Mouse (Mus musculus) lung, postnatal 0 days (tissue): ENCODE measurements around the gene Ubap2l. TPM values are rescaled to one million over a fixed set of nuclear protein-coding genes. Genes with fewer than 3 reads are reported as not detected.

Experiments
- ATAC-seq: fragments of 200-750 bp; cut with Nextera tagmentation; 2 replicates; pipeline ENCODE4 v1.8.0; 2017; ENCODE audit warnings: moderate library complexity
- DNase-seq: peaks from one replicate; pipeline ENCODE4 v3.0.0-alpha.2; 2016; ENCODE audit warnings: low spot score
- H3K27ac ChIP-seq: fragments of 300-500 bp; sonication (generic); 2 replicates; pipeline ENCODE4 v1.5.1; 2014; ENCODE audit warnings: antibody characterized with exemption, mild to moderate bottlenecking, low read length, mixed read lengths
- H3K27me3 ChIP-seq: fragments of 300-500 bp; sonication (generic); replicated peaks from 2 replicates; pipeline ENCODE4 v1.6.1; 2014; ENCODE audit warnings: low read length, mixed read lengths; ENCODE audit not compliant: insufficient read depth
- H3K36me3 ChIP-seq: fragments of 300-500 bp; sonication (generic); 2 replicates; pipeline ENCODE4 v1.6.1; 2014; ENCODE audit warnings: low read length, mixed read lengths; ENCODE audit not compliant: insufficient read depth
- H3K4me1 ChIP-seq: fragments of 300-500 bp; sonication (generic); 2 replicates; pipeline ENCODE4 v1.6.1; 2014; ENCODE audit warnings: antibody characterized with exemption, low read depth, low read length, mixed read lengths; ENCODE audit not compliant: insufficient read depth
- H3K4me2 ChIP-seq: fragments of 300-500 bp; sonication (generic); replicated peaks from 2 replicates; pipeline ENCODE4 v1.6.1; 2014; ENCODE audit warnings: low read depth, mild to moderate bottlenecking, low read length, moderate library complexity, mixed read lengths
- H3K4me3 ChIP-seq: fragments of 300-500 bp; sonication (generic); 2 replicates; pipeline ENCODE4 v1.5.1; 2014; ENCODE audit warnings: low read depth, low read length
- H3K9ac ChIP-seq: fragments of 300-500 bp; sonication (generic); replicated peaks from 2 replicates; pipeline ENCODE4 v1.6.1; 2014; ENCODE audit warnings: low read depth, mild to moderate bottlenecking
- H3K9me3 ChIP-seq: fragments of 300-500 bp; sonication (generic); 2 replicates; pipeline ENCODE4 v1.6.1; 2016; ENCODE audit warnings: low read length, mixed read lengths
- CTCF ChIP-seq: IDR thresholded peaks from 2 replicates; pipeline ENCODE4 v1.5.1; 2016; ENCODE audit warnings: antibody characterized with exemption, mild to moderate bottlenecking
- EP300 ChIP-seq: IDR thresholded peaks from 2 replicates; pipeline ENCODE4 v1.6.1; 2016; ENCODE audit warnings: antibody characterized with exemption, mild to moderate bottlenecking, control low read depth
- WGBS: fragments of 180-500 bp; shearing (Covaris S2); extraction: QIAGEN DNeasy Blood & Tissue Kit; methylation state at CpG from one replicate; pipeline ENCODE4 v1.1.7; 2014; 5-methylcytosine and 5-hydroxymethylcytosine counted together
- polyA plus RNA-seq: library from polyadenylated mRNA; unstranded; fragments of >200 nt; fragmentation: Nextera tagmentation; extraction: Ambion mirVana; gene quantifications from 2 replicates; pipeline ENCODE4 v1.2.1, GENCODE M21; 2015

The Ubap2l gene
- 101 and 118 TPM in 2 replicates for polyA plus RNA-seq

- TF ChIP-seq CTCF (peak; percentile 49), EP300 (no peak)
- Histone ChIP-seq H3K27ac (peak within 1 kb of the TSS; percentile 94), H3K4me3 (peak within 1 kb of the TSS; percentile 70), H3K4me2 (peak within 1 kb of the TSS; percentile 66), H3K9ac (peak within 1 kb of the TSS; percentile 91), H3K27me3 (no peaks in the 10 kb centered on the region), H3K9me3 (no peaks in the 10 kb centered on the region), H3K36me3 (peaks cover 7% of the 10 kb centered on the region; the same call in 1 of the 2 replicates), H3K4me1 (peaks cover 5% of the 10 kb centered on the region; the same call in 1 of the 2 replicates)
- 1% methylated on average over 57 of the region's 81 CpGs for WGBS
- DNase-seq (peak; percentile 99), ATAC-seq (peak; percentile 93)
Observed at GRCm38 (mm10) chr3:90052351-90053241, at the start of gene Ubap2l. Gene Ubap2l (minus strand): TSS chr3:90052628.

GRCm38 (mm10) chr3:90101673-90102072 is 49.2 kb upstream of the Ubap2l start:
- Histone ChIP-seq H3K4me1 (no peaks in the 10 kb centered on the region), H3K27me3 (no peaks in the 10 kb centered on the region), H3K9ac (no peak overlapping the region), H3K4me3 (no peak overlapping the region), H3K36me3 (peaks cover 14% of the 10 kb centered on the region; the same call in 1 of the 2 replicates), H3K4me2 (no peak overlapping the region), H3K27ac (no peak overlapping the region), H3K9me3 (no peaks in the 10 kb centered on the region)
- ATAC-seq (0 out of 2 replicates have a peak, but pooled peaks have one; percentile 34), DNase-seq (no peak)
- WGBS = 78% methylated on average over 2 of the region's 2 CpGs
- TF ChIP-seq CTCF (no peak), EP300 (no peak)

- H3K9me3 ChIP-seq = no peaks in the 10 kb centered on the region
- H3K27ac ChIP-seq = no peak overlapping the region
- no peak overlapping the region for H3K4me3 ChIP-seq
- WGBS = 78% methylated on average over 3 of the region's 3 CpGs
- H3K4me1 ChIP-seq = no peaks in the 10 kb centered on the region
- no peak overlapping the region for H3K4me2 ChIP-seq
- H3K9ac ChIP-seq = no peak overlapping the region
- H3K27me3 ChIP-seq = no peaks in the 10 kb centered on the region
- ATAC-seq (no peak), DNase-seq (no peak)
- TF ChIP-seq CTCF (no peak), EP300 (no peak)
- H3K36me3 ChIP-seq = peaks cover 14% of the 10 kb centered on the region; the same call in 1 of the 2 replicates
Observed at GRCm38 (mm10) chr3:90101010-90101409, 48.6 kb upstream of the Ubap2l start.

- Histone ChIP-seq H3K4me2 (no peak overlapping the region), H3K4me1 (no peaks in the 10 kb centered on the region), H3K27ac (no peak overlapping the region), H3K4me3 (no peak overlapping the region), H3K36me3 (peaks cover 28% of the 10 kb centered on the region; the same call in 1 of the 2 replicates), H3K27me3 (no peaks in the 10 kb centered on the region), H3K9ac (no peak overlapping the region), H3K9me3 (no peaks in the 10 kb centered on the region)
- DNase-seq = no peak
- 72% methylated on average over 5 of the region's 5 CpGs for WGBS
- TF ChIP-seq EP300 (no peak), CTCF (no peak)
- no peak for ATAC-seq
Observed at GRCm38 (mm10) chr3:90097928-90098327, 45.5 kb upstream of the Ubap2l start.

- Histone ChIP-seq H3K4me3 (no peak overlapping the region), H3K36me3 (peaks cover 52% of the 10 kb centered on the region), H3K4me1 (0 out of 2 replicates have a peak, but pooled peaks cover 2% of the 10 kb centered on the region), H3K9me3 (no peaks in the 10 kb centered on the region), H3K4me2 (no peak overlapping the region), H3K27me3 (no peaks in the 10 kb centered on the region), H3K27ac (no peak overlapping the region), H3K9ac (no peak overlapping the region)
- 79% methylated on average over 3 of the region's 3 CpGs for WGBS
- ATAC-seq = no peak
- TF ChIP-seq CTCF (no peak), EP300 (no peak)
- no peak for DNase-seq
Observed at GRCm38 (mm10) chr3:90094453-90094852, 42.0 kb upstream of the Ubap2l start.

- no peaks in the 10 kb centered on the region for H3K9me3 ChIP-seq
- H3K4me3 ChIP-seq = no peak overlapping the region
- ATAC-seq (no peak), DNase-seq (no peak)
- peaks cover 48% of the 10 kb centered on the region for H3K36me3 ChIP-seq
- no peaks in the 10 kb centered on the region for H3K27me3 ChIP-seq
- no peak overlapping the region for H3K9ac ChIP-seq
- H3K4me2 ChIP-seq = no peak overlapping the region
- H3K27ac ChIP-seq = no peak overlapping the region
- TF ChIP-seq CTCF (no peak), EP300 (no peak)
- H3K4me1 ChIP-seq = peaks cover 5% of the 10 kb centered on the region; the same call in 1 of the 2 replicates
- WGBS = 59% methylated on average over 6 of the region's 6 CpGs
Observed at GRCm38 (mm10) chr3:90090892-90091291, 38.5 kb upstream of the Ubap2l start.
